Mouse (Mus musculus): ENCODE data around the gene Il27ra. TPM values are rescaled to one million over a fixed set of nuclear protein-coding genes. Genes with fewer than 3 reads are reported as not detected.

Il27ra gene
- 0.81 and 0.99 TPM in 2 replicates for polyA plus RNA-seq (2016; fragmentation: Nextera tagmentation; extraction: Ambion mirVana)

- Histone ChIP-seq H3K27me3 (peaks cover 61% of the 10 kb centered on the region), H3K9me3 (no peaks in the 10 kb centered on the region), H3K27ac (no peak within 1 kb of the TSS), H3K4me3 (peak within 1 kb of the TSS; percentile 37), H3K36me3 (no peaks in the 10 kb centered on the region), H3K4me2 (replicated peaks) (peak within 1 kb of the TSS; percentile 76), H3K9ac (peak within 1 kb of the TSS; percentile 49), H3K4me1 (peaks cover 15% of the 10 kb centered on the region)
- 5% methylated on average over 40 of the region's 40 CpGs for WGBS
- ATAC-seq (ENCODE audit: insufficient number of reproducible peaks, insufficient read depth, low FRiP score, low TSS enrichment) = no peak
Measured at GRCm38 (mm10) chr8:84042066-84042947, at the start of gene Il27ra. Gene Il27ra, minus strand, starts transcription at chr8:84042589.

GRCm38 (mm10) chr8:84090585-84090984, 48.2 kb upstream of the Il27ra start:
- Histone ChIP-seq H3K9me3 (no peaks in the 10 kb centered on the region), H3K36me3 (peaks cover 93% of the 10 kb centered on the region), H3K4me1 (no peaks in the 10 kb centered on the region), H3K4me3 (no peak overlapping the region), H3K27ac (no peak overlapping the region), H3K27me3 (no peaks in the 10 kb centered on the region), H3K9ac (no peak overlapping the region), H3K4me2 (replicated peaks) (no peak overlapping the region)
- 89% methylated on average over 8 of the region's 8 CpGs for WGBS
- ATAC-seq (ENCODE audit: insufficient number of reproducible peaks, insufficient read depth, low FRiP score, low TSS enrichment) = no peak

- H3K4me2 ChIP-seq (replicated peaks) = no peak overlapping the region
- no peak overlapping the region for H3K9ac ChIP-seq
- H3K9me3 ChIP-seq = no peaks in the 10 kb centered on the region
- no peaks in the 10 kb centered on the region for H3K27me3 ChIP-seq
- no peak for ATAC-seq (ENCODE audit: insufficient number of reproducible peaks, insufficient read depth, low FRiP score, low TSS enrichment)
- no peak overlapping the region for H3K4me3 ChIP-seq
- H3K27ac ChIP-seq = no peak overlapping the region
- 78% methylated on average over 9 of the region's 9 CpGs for WGBS
- H3K4me1 ChIP-seq = 0 out of 2 replicates have a peak, but pooled peaks cover 2% of the 10 kb centered on the region
- peaks cover 93% of the 10 kb centered on the region for H3K36me3 ChIP-seq
Measured at GRCm38 (mm10) chr8:84089277-84089676, 46.9 kb upstream of the Il27ra start.

GRCm38 (mm10) chr8:84087821-84088220, 45.4 kb upstream of the Il27ra start:
- no peak overlapping the region for H3K4me2 ChIP-seq (replicated peaks)
- H3K36me3 ChIP-seq = peaks cover 88% of the 10 kb centered on the region
- H3K27me3 ChIP-seq = no peaks in the 10 kb centered on the region
- WGBS = 98% methylated on average over 14 of the region's 14 CpGs
- H3K9me3 ChIP-seq = no peaks in the 10 kb centered on the region
- 0 out of 2 replicates have a peak, but pooled peaks cover 2% of the 10 kb centered on the region for H3K4me1 ChIP-seq
- no peak overlapping the region for H3K4me3 ChIP-seq
- ATAC-seq (ENCODE audit: insufficient number of reproducible peaks, insufficient read depth, low FRiP score, low TSS enrichment) = no peak
- no peak overlapping the region for H3K9ac ChIP-seq
- H3K27ac ChIP-seq = no peak overlapping the region

- Histone ChIP-seq H3K9ac (no peak overlapping the region), H3K27me3 (no peaks in the 10 kb centered on the region), H3K27ac (no peak overlapping the region), H3K4me3 (no peak overlapping the region), H3K36me3 (peaks cover 88% of the 10 kb centered on the region), H3K4me1 (0 out of 2 replicates have a peak, but pooled peaks cover 2% of the 10 kb centered on the region), H3K4me2 (replicated peaks) (no peak overlapping the region), H3K9me3 (no peaks in the 10 kb centered on the region)
- ATAC-seq (ENCODE audit: insufficient number of reproducible peaks, insufficient read depth, low FRiP score, low TSS enrichment) = no peak
- WGBS = 88% methylated on average over 7 of the region's 7 CpGs
Measured at GRCm38 (mm10) chr8:84087156-84087555, 44.8 kb upstream of the Il27ra start.

GRCm38 (mm10) chr8:84084341-84085115, 42.1 kb upstream of the Il27ra start:
- Histone ChIP-seq H3K27ac (0 out of 2 replicates have a peak overlapping the region, but pooled peaks have one; percentile 17), H3K9me3 (no peaks in the 10 kb centered on the region), H3K36me3 (peaks cover 89% of the 10 kb centered on the region), H3K4me1 (0 out of 2 replicates have a peak, but pooled peaks cover 2% of the 10 kb centered on the region), H3K4me2 (replicated peaks) (0 out of 2 replicates have a peak overlapping the region, but pooled peaks have one; percentile 7), H3K9ac (no peak overlapping the region), H3K27me3 (no peaks in the 10 kb centered on the region), H3K4me3 (no peak overlapping the region)
- no peak for ATAC-seq (ENCODE audit: insufficient number of reproducible peaks, insufficient read depth, low FRiP score, low TSS enrichment)
- 43% methylated on average over 42 of the region's 42 CpGs for WGBS

GRCm38 (mm10) chr8:84083829-84084241, 41.4 kb upstream of the Il27ra start:
- H3K4me2 ChIP-seq (replicated peaks) = no peak overlapping the region
- 0 out of 2 replicates have a peak, but pooled peaks cover 2% of the 10 kb centered on the region for H3K4me1 ChIP-seq
- no peak overlapping the region for H3K9ac ChIP-seq
- H3K4me3 ChIP-seq = no peak overlapping the region
- H3K36me3 ChIP-seq = peaks cover 89% of the 10 kb centered on the region
- no peak overlapping the region for H3K27ac ChIP-seq
- ATAC-seq (ENCODE audit: insufficient number of reproducible peaks, insufficient read depth, low FRiP score, low TSS enrichment) = no peak
- H3K27me3 ChIP-seq = no peaks in the 10 kb centered on the region
- 29% methylated on average over 8 of the region's 8 CpGs for WGBS
- H3K9me3 ChIP-seq = no peaks in the 10 kb centered on the region

- no peak for ATAC-seq (ENCODE audit: insufficient number of reproducible peaks, insufficient read depth, low FRiP score, low TSS enrichment)
Measured at GRCm38 (mm10) chr8:84079206-84079605, 36.8 kb upstream of the Il27ra start.

GRCm38 (mm10) chr8:84076849-84077248, 34.5 kb upstream of the Il27ra start:
- ATAC-seq (ENCODE audit: insufficient number of reproducible peaks, insufficient read depth, low FRiP score, low TSS enrichment) = no peak

More at GRCm38 (mm10) chr8:84079206-84079605, 36.8 kb upstream of the Il27ra start:
- H3K27ac ChIP-seq = no peak overlapping the region
- H3K36me3 ChIP-seq = peaks cover 67% of the 10 kb centered on the region
- H3K4me1 ChIP-seq = peaks cover 6% of the 10 kb centered on the region; the same call in 1 of the 2 replicates
- WGBS = 87% methylated on average over 5 of the region's 5 CpGs
- no peaks in the 10 kb centered on the region for H3K27me3 ChIP-seq
- no peak overlapping the region for H3K9ac ChIP-seq
- H3K4me2 ChIP-seq (replicated peaks) = no peak overlapping the region
- no peak overlapping the region for H3K4me3 ChIP-seq
- no peaks in the 10 kb centered on the region for H3K9me3 ChIP-seq

GRCm38 (mm10) chr8:84076412-84076811, 34.0 kb upstream of the Il27ra start:
- no peaks in the 10 kb centered on the region for H3K9me3 ChIP-seq
- no peak overlapping the region for H3K4me2 ChIP-seq (replicated peaks)
- ATAC-seq (ENCODE audit: insufficient number of reproducible peaks, insufficient read depth, low FRiP score, low TSS enrichment) = no peak
- H3K27me3 ChIP-seq = no peaks in the 10 kb centered on the region
- H3K4me3 ChIP-seq = no peak overlapping the region
- H3K4me1 ChIP-seq = peaks cover 19% of the 10 kb centered on the region; the same call in 1 of the 2 replicates
- H3K27ac ChIP-seq = no peak overlapping the region
- WGBS = 87% methylated on average over 1 of the region's 1 CpGs
- peaks cover 45% of the 10 kb centered on the region for H3K36me3 ChIP-seq
- no peak overlapping the region for H3K9ac ChIP-seq

More at GRCm38 (mm10) chr8:84076849-84077248, 34.5 kb upstream of the Il27ra start:
- no peak overlapping the region for H3K4me3 ChIP-seq
- no peaks in the 10 kb centered on the region for H3K27me3 ChIP-seq
- peaks cover 49% of the 10 kb centered on the region for H3K36me3 ChIP-seq
- H3K4me2 ChIP-seq (replicated peaks) = no peak overlapping the region
- H3K4me1 ChIP-seq = peaks cover 15% of the 10 kb centered on the region; the same call in 1 of the 2 replicates
- H3K9ac ChIP-seq = no peak overlapping the region
- no peak overlapping the region for H3K27ac ChIP-seq
- H3K9me3 ChIP-seq = no peaks in the 10 kb centered on the region
- WGBS = 32% methylated on average over 3 of the region's 3 CpGs

GRCm38 (mm10) chr8:84073230-84073976, 31.0 kb upstream of the Il27ra start:
- no peaks in the 10 kb centered on the region for H3K27me3 ChIP-seq
- WGBS = 65% methylated on average over 10 of the region's 10 CpGs
- no peak for ATAC-seq (ENCODE audit: insufficient number of reproducible peaks, insufficient read depth, low FRiP score, low TSS enrichment)
- H3K4me2 ChIP-seq (replicated peaks) = no peak overlapping the region
- H3K27ac ChIP-seq = no peak overlapping the region
- H3K9me3 ChIP-seq = no peaks in the 10 kb centered on the region
- no peak overlapping the region for H3K4me3 ChIP-seq
- peaks cover 19% of the 10 kb centered on the region for H3K36me3 ChIP-seq
- H3K9ac ChIP-seq = no peak overlapping the region
- peaks cover 29% of the 10 kb centered on the region; the same call in 1 of the 2 replicates for H3K4me1 ChIP-seq
